Mouse (Mus musculus) G1E (cell line): ENCODE results near the gene Sh3rf1.

ENCODE experiments used
- CTCF ChIP-seq: IDR thresholded peaks from 2 replicates; pipeline ENCODE4 v1.5.1; 2012; ENCODE audit warnings: low read depth, low read length, inconsistent platforms, mixed read lengths
- GATA1 ChIP-seq: IDR thresholded peaks from 2 replicates; pipeline ENCODE4 v1.6.1; 2012; ENCODE audit warnings: borderline replicate concordance, low read length, inconsistent platforms, mixed read lengths
- GATA2 ChIP-seq: IDR thresholded peaks from 2 replicates; pipeline ENCODE4 v1.6.1; 2012; ENCODE audit warnings: low read depth, low read length, inconsistent platforms, borderline replicate concordance
- POLR2AphosphoS5 ChIP-seq: IDR thresholded peaks from 2 replicates; pipeline ENCODE4 v1.6.1; 2012; ENCODE audit warnings: low read depth, low read length, inconsistent platforms; ENCODE audit not compliant: insufficient replicate concordance
- TAL1 ChIP-seq: conservative IDR thresholded peaks from 2 replicates; pipeline ENCODE4 v1.6.1; 2012; ENCODE audit warnings: low read depth, low read length, inconsistent platforms, mixed read lengths

- no peak for TF ChIP-seq CTCF
- no peak for TF ChIP-seq GATA1
- TF ChIP-seq TAL1: no peak
- no peak for TF ChIP-seq POLR2AphosphoS5
- no peak for TF ChIP-seq GATA2
Observed at GRCm38 (mm10) chr8:61279030-61279429, 55.4 kb downstream of the Sh3rf1 start.
